Mouse (Mus musculus) urinary bladder, adult 2 months (tissue): ENCODE results near the gene Abca5. TPM values are rescaled to one million over a fixed set of nuclear protein-coding genes. Genes with fewer than 3 reads are reported as not detected.

Experiments used
- polyA plus RNA-seq: library from polyadenylated mRNA; depleted of rRNA; stranded (reverse); fragments of >200 nt; gene quantifications from 2 replicates; pipeline ENCODE4 v1.2.3, GENCODE M21; 2012; rRNA removed

Abca5 gene
- polyA plus RNA-seq, 1 experiment: 4.5 TPM

Other genes starting within 250 kb of the Abca5 start
- 49.8 TPM in 2 replicates for gene Abca8a, start 241.7 kb downstream of the Abca5 start, polyA plus RNA-seq
- gene Abca9, start 169.5 kb downstream of the Abca5 start, polyA plus RNA-seq: 7.5 TPM in 2 replicates
- 3.4 and 4.0 TPM in 2 replicates for gene Abca6, start 85.9 kb downstream of the Abca5 start, polyA plus RNA-seq
- 8.4 and 9.0 TPM in 2 replicates for gene Map2k6, start 61.4 kb upstream of the Abca5 start, polyA plus RNA-seq